Mouse (Mus musculus) neural tube, embryonic 14.5 days (tissue): ENCODE results near the gene Gm36176. TPM values are rescaled to one million over a fixed set of nuclear protein-coding genes. Genes with fewer than 3 reads are reported as not detected.

Experiments used
- ATAC-seq: fragments of 200-750 bp; cut with Nextera tagmentation; 2 replicates; pipeline ENCODE4 v1.8.0; 2017; ENCODE audit warnings: low read depth, mild to moderate bottlenecking, moderate TSS enrichment, moderate library complexity
- H3K27ac ChIP-seq: fragments of 300-500 bp; sonication (generic); 2 replicates; pipeline ENCODE4 v1.5.1; 2014; ENCODE audit warnings: low read depth, mild to moderate bottlenecking, control low read depth, low read length, moderate library complexity, mixed read lengths
- H3K27me3 ChIP-seq: fragments of 300-500 bp; sonication (generic); 2 replicates; pipeline ENCODE4 v1.6.1; 2014; ENCODE audit warnings: low read length; ENCODE audit not compliant: control insufficient read depth, insufficient read depth
- H3K36me3 ChIP-seq: fragments of 300-500 bp; sonication (generic); 2 replicates; pipeline ENCODE4 v1.6.1; 2014; ENCODE audit warnings: low read length, mixed read lengths; ENCODE audit not compliant: control insufficient read depth, insufficient read depth
- H3K4me1 ChIP-seq: fragments of 300-500 bp; sonication (generic); 2 replicates; pipeline ENCODE4 v1.6.1; 2014; ENCODE audit warnings: low read length; ENCODE audit not compliant: control insufficient read depth, insufficient read depth
- H3K4me2 ChIP-seq: fragments of 300-500 bp; sonication (generic); 2 replicates; pipeline ENCODE4 v1.6.1; 2014; ENCODE audit warnings: mild to moderate bottlenecking, low read depth, low read length, control low read depth
- H3K4me3 ChIP-seq: fragments of 300-500 bp; sonication (generic); 2 replicates; pipeline ENCODE4 v1.5.1; 2014; ENCODE audit warnings: low read depth, low read length, control low read depth, mixed read lengths
- H3K9ac ChIP-seq: fragments of 300-500 bp; sonication (generic); replicated peaks from 2 replicates; pipeline ENCODE4 v1.6.1; 2014; ENCODE audit warnings: low read depth, mild to moderate bottlenecking, control low read depth, low read length, mixed read lengths
- H3K9me3 ChIP-seq: fragments of 300-500 bp; sonication (generic); 2 replicates; pipeline ENCODE4 v1.6.1; 2016; ENCODE audit warnings: low read length; ENCODE audit not compliant: control insufficient read depth
- WGBS: fragments of 180-500 bp; shearing (Covaris S2); extraction: QIAGEN DNeasy Blood & Tissue Kit; methylation state at CpG from one replicate; pipeline ENCODE4 v1.1.7; 2014; 5-methylcytosine and 5-hydroxymethylcytosine counted together
- polyA plus RNA-seq: library from polyadenylated mRNA; unstranded; fragments of >200 nt; fragmentation: Nextera tagmentation; extraction: Ambion mirVana; gene quantifications from 2 replicates; pipeline ENCODE4 v1.2.1, GENCODE M21; 2014

The Gm36176 gene
- polyA plus RNA-seq, 1 experiment from 2014 or later: not detected

GRCm38 (mm10) chr10:77819203-77819602, 27.4 kb upstream of the Gm36176 start:
- ATAC-seq: no peak
- 44% methylated on average over 4 of the region's 4 CpGs for WGBS
- Histone ChIP-seq H3K36me3 (no peaks in the 10 kb centered on the region), H3K9me3 (no peaks in the 10 kb centered on the region), H3K27ac (no peak overlapping the region), H3K4me1 (no peaks in the 10 kb centered on the region), H3K9ac (no peak overlapping the region), H3K27me3 (no peaks in the 10 kb centered on the region), H3K4me2 (no peak overlapping the region), H3K4me3 (no peak overlapping the region)

GRCm38 (mm10) chr10:77826951-77827350, 19.7 kb upstream of the Gm36176 start, which contains the start of gene Krtap10-4:
Gene Krtap10-4, minus strand, starts transcription at chr10:77827095.
- H3K4me2 ChIP-seq: no peak within 1 kb of the TSS
- no peak within 1 kb of the TSS for H3K4me3 ChIP-seq
- H3K9ac ChIP-seq: no peak within 1 kb of the TSS
- 80% methylated on average over 6 of the region's 6 CpGs for WGBS
- no peaks in the 10 kb centered on the region for H3K4me1 ChIP-seq
- H3K36me3 ChIP-seq: no peaks in the 10 kb centered on the region
- H3K27me3 ChIP-seq: no peaks in the 10 kb centered on the region
- H3K27ac ChIP-seq: no peak within 1 kb of the TSS
- no peaks in the 10 kb centered on the region for H3K9me3 ChIP-seq
- no peak for ATAC-seq

GRCm38 (mm10) chr10:77835647-77836046, 11.0 kb upstream of the Gm36176 start, which contains the start of gene Krtap10-10:
Gene Krtap10-10, plus strand, starts transcription at chr10:77835947.
- WGBS: 74% methylated on average over 9 of the region's 9 CpGs
- Histone ChIP-seq H3K4me2 (no peak within 1 kb of the TSS), H3K36me3 (no peaks in the 10 kb centered on the region)

GRCm38 (mm10) chr10:77839006-77839405, 7.6 kb upstream of the Gm36176 start:
- H3K27me3 ChIP-seq: no peaks in the 10 kb centered on the region
- H3K4me1 ChIP-seq: no peaks in the 10 kb centered on the region
- no peak overlapping the region for H3K4me2 ChIP-seq
- H3K27ac ChIP-seq: no peak overlapping the region
- no peaks in the 10 kb centered on the region for H3K36me3 ChIP-seq
- H3K9me3 ChIP-seq: no peaks in the 10 kb centered on the region
- no peak for ATAC-seq
- no peak overlapping the region for H3K9ac ChIP-seq
- WGBS: 76% methylated on average over 6 of the region's 6 CpGs
- H3K4me3 ChIP-seq: no peak overlapping the region

More at GRCm38 (mm10) chr10:77835647-77836046, 11.0 kb upstream of the Gm36176 start, which contains the start of gene Krtap10-10:
- no peaks in the 10 kb centered on the region for H3K9me3 ChIP-seq
- H3K4me3 ChIP-seq: no peak within 1 kb of the TSS
- no peak within 1 kb of the TSS for H3K27ac ChIP-seq
- no peak for ATAC-seq
- H3K4me1 ChIP-seq: no peaks in the 10 kb centered on the region
- no peaks in the 10 kb centered on the region for H3K27me3 ChIP-seq
- no peak within 1 kb of the TSS for H3K9ac ChIP-seq

GRCm38 (mm10) chr10:77846961-77847360, 358 bp downstream of the Gm36176 start:
- Histone ChIP-seq H3K36me3 (no peaks in the 10 kb centered on the region), H3K4me3 (no peak overlapping the region), H3K9me3 (no peaks in the 10 kb centered on the region), H3K9ac (no peak overlapping the region), H3K27ac (no peak overlapping the region), H3K4me2 (no peak overlapping the region), H3K4me1 (no peaks in the 10 kb centered on the region), H3K27me3 (no peaks in the 10 kb centered on the region)
- ATAC-seq: no peak
- WGBS: 24% methylated on average over 2 of the region's 2 CpGs

GRCm38 (mm10) chr10:77847538-77847937, 935 bp downstream of the Gm36176 start:
- Histone ChIP-seq H3K36me3 (no peaks in the 10 kb centered on the region), H3K9me3 (no peaks in the 10 kb centered on the region), H3K4me2 (no peak overlapping the region), H3K27ac (no peak overlapping the region), H3K27me3 (no peaks in the 10 kb centered on the region), H3K9ac (no peak overlapping the region), H3K4me3 (no peak overlapping the region), H3K4me1 (no peaks in the 10 kb centered on the region)
- 92% methylated on average over 2 of the region's 2 CpGs for WGBS
- no peak for ATAC-seq

- Histone ChIP-seq H3K4me3 (no peak within 1 kb of the TSS), H3K36me3 (no peaks in the 10 kb centered on the region), H3K27me3 (no peaks in the 10 kb centered on the region), H3K4me1 (no peaks in the 10 kb centered on the region), H3K4me2 (no peak within 1 kb of the TSS), H3K9me3 (no peaks in the 10 kb centered on the region), H3K27ac (no peak within 1 kb of the TSS), H3K9ac (no peak within 1 kb of the TSS)
- WGBS: 64% methylated on average over 9 of the region's 9 CpGs
- ATAC-seq: no peak
Observed at GRCm38 (mm10) chr10:77852559-77852958, 6.0 kb downstream of the Gm36176 start, which contains the start of gene Gm10318. Gene Gm10318, plus strand, starts transcription at chr10:77852859.

- 66% methylated on average over 7 of the region's 7 CpGs for WGBS
- Histone ChIP-seq H3K27me3 (no peaks in the 10 kb centered on the region), H3K9me3 (no peaks in the 10 kb centered on the region), H3K9ac (no peak within 1 kb of the TSS), H3K27ac (no peak within 1 kb of the TSS), H3K4me1 (no peaks in the 10 kb centered on the region), H3K4me2 (no peak within 1 kb of the TSS), H3K36me3 (no peaks in the 10 kb centered on the region), H3K4me3 (no peak within 1 kb of the TSS)
- no peak for ATAC-seq
Observed at GRCm38 (mm10) chr10:77861675-77862074, 15.1 kb downstream of the Gm36176 start, which contains the start of gene Gm3285. Gene Gm3285, plus strand, starts transcription at chr10:77861975.

GRCm38 (mm10) chr10:77864067-77864761, 17.6 kb downstream of the Gm36176 start:
- WGBS: 31% methylated on average over 14 of the region's 14 CpGs
- no peak overlapping the region for H3K9ac ChIP-seq
- H3K4me3 ChIP-seq: no peak overlapping the region
- no peaks in the 10 kb centered on the region for H3K36me3 ChIP-seq
- no peaks in the 10 kb centered on the region for H3K4me1 ChIP-seq
- peak; percentile 79 for ATAC-seq
- H3K27ac ChIP-seq: no peak overlapping the region
- H3K27me3 ChIP-seq: no peaks in the 10 kb centered on the region
- H3K4me2 ChIP-seq: peak overlapping the region; percentile 0; the same call in 1 of the 2 replicates
- H3K9me3 ChIP-seq: no peaks in the 10 kb centered on the region
